Mouse (Mus musculus) embryo, embryonic 11.5 days (tissue): ENCODE measurements around the gene Vwa7.

Source experiments
- DNase-seq: peaks from one replicate; pipeline ENCODE4 v3.0.0-alpha.2; 2012; ENCODE audit warnings: low read depth, low spot score

The Vwa7 gene

GRCm38 (mm10) chr17:35064378-35064877, 48.0 kb downstream of the Vwa7 start:
- DNase-seq = no peak

DNA sequence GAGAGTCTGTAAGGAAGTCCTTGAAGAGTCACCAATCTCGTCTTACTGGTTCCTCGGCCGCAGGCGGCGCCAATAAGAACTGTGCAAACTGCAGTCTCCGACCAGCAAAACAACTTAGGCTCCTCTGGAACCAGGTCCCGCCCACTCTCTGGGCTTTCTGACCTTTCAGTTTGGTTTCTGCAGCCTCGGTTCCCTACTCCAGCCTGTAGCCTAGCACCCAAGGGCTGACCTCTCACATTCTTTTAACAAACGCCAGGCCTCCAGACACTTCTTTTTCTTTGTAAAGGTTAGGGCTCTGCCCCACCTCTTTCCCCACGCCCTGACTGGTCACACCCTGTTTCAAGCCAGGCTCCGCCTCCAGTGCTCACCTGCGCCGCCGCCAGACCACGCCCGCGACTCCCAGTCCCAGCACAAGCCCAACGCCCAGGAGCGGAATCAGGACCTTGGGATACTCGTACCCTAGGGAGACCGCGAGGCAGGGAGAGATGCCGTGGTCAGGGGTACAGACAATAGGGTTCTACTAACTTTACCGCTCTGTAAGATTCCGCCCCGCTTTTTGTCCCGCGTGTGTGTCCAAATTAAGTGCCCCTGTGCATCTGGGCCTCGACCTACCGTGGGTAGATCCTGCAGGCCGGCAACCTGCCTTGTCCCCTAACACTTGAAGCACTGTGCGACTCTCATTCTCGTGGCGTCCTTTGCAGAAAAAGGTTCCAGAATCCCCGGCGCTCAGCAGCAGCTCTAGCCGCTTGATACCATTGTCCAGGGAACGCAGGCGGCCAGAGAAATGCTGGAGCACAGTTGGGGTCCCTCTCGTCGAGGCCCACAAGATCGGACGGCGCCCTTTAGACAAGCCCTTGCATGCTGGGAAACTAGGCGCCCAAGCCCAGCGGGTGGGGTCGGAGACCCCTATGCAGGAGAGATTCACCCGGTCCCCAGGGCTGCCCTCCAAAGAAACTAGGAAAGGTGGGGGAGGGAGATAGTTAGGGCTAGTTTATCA, 48.9 kb downstream of the Vwa7 start, which contains the start of gene Ly6g6c:
Gene Ly6g6c (plus strand): TSS at position 438 of the 997 bp plus-strand sequence.
- no peak for DNase-seq

- DNase-seq = no peak
Measured at GRCm38 (mm10) chr17:35066084-35066483, 49.7 kb downstream of the Vwa7 start, which contains the start of gene Mpig6b. Gene Mpig6b (minus strand): TSS chr17:35066184.

- DNase-seq = no peak
Measured at GRCm38 (mm10) chr17:35068213-35068914, 52.0 kb downstream of the Vwa7 start.

DNA sequence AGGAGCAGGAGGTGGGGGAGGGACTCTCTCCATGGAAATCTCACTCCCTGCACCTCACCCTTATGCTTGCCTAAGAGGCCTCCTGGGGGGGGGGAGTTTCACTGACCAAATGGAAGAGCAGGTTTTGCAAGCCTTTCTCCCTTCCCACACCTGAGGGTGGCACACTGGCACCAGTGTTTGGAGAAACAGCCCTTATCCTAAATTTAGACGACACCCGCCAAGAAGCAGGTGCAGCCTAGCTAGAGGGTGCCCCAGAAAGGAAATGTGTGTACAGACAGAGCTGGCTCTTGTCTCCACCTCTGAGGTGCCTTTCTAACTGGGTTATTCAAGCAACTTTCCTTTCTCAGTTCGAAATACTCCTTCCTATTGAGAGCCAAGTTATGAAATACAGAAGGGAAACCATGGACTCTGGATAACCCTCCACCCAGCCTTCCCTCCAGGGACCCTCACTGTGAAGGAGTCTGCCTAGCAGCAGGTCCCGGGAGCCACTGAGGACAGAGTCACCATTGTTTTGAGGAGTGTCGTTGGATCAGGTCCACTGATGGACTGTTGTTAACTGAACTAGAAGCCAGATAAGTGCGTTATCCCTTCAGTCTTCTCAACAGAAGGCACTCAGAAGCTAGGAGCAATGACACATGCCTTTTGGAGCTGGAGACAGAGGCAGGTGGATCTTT, 54.3 kb downstream of the Vwa7 start:
- no peak for DNase-seq

DNA sequence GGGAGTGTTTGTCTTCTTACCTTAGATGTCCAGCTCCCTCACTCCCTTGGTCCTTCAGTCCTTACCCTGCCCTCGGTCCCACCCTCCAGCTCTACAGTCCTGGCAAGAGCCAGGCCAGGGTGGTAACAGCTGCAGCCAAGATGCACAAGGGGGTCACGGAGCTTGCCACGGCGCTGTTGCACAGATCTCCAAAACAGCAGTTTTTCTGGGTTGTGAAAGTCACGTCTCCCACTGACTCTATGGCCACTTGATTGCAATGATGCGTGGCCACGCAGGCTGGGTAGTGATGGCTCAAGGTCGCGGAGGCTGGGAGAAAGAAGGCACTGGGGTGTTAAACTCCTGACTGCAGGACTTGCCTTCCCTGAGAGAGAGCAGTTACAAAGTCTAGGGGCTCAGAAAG, 55.1 kb downstream of the Vwa7 start:
- DNase-seq = no peak

DNA sequence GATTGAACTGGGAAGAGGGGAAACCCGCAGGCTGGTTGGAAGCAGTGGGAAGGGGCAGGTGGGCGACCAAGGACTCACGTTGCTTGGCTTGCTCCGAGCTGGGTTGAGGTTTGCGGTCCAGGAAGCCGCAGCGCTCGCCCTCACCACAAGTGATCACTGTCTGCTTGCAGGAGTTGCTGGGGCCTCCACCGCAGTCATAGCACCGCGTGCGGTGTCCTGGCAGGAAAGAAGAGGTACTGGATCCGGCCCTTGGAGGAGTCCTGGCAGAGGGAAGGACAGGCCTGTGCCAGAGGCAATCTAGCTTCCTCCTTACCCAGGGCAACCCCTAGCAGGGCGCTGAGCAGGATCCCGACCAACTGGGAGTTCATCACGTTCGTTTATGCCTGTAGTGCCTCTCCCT, 57.7 kb downstream of the Vwa7 start:
- DNase-seq = no peak
